In the genomic region with DNA sequence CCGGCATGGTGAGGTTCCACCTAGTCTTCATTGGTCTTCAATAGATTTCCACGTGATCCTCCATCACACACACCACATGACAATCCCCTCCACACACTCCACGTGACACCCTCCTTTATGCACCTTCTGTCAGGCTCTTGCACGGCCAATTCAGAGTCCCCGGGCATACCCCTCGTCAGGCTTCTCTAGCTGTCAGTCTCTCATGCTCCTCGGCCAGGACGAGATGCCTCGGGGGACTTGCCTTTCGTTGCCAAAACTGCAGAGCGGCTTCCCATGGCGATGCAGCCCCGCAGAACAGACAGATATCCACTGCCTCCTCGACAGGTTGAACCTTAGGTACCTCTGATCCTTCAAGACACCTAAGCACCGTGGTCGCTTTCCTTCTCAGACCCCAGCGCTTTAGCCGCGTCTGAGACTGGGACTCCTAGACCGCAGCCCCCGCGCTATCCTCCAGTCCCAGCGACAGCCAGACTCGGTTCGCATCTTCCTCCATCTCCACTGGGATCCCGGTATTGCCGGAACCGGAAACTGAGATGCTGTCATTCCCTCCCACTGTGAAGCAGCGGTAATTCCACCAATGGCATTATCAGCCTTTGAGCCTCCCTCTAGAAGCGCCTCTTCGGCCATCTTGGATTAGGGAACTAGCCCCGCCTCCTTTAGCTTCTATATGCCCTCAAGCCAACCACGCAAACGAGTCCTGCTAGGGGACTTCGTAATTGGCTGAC, we compare ENCODE assay signal across 7 mouse cellular contexts. TPM values are rescaled to one million over a fixed set of nuclear protein-coding genes. Genes with fewer than 3 reads are reported as not detected.
DNase-seq lines count a peak whose midpoint lies in the region; ATAC-seq lines count a peak whose summit lies in the region.

A gene (minus strand): TSS at position 535 of the 725 bp plus-strand sequence.

- ATAC-seq in intestine, embryonic 16.5 days, result peak; percentile 97
- ATAC-seq in midbrain, embryonic 11.5 days (ENCODE audit: low FRiP score), result peak; percentile 97

- no peaks in the 10 kb centered on the region for H3K9me3 ChIP-seq in intestine, embryonic 16.5 days (ENCODE audit: control insufficient read depth, low read length)
- no peaks in the 10 kb centered on the region for H3K9me3 ChIP-seq in midbrain, embryonic 11.5 days (ENCODE audit: control insufficient read depth, low read length)

- intact Hi-C loops in left cerebral cortex, postnatal 36 days (cut with DNase I), result loop anchor here (2.0 to 5.0 kb wide), 2 partner anchors 14 to 43 kb away; a partner anchor contains a TSS

- no peaks in the 10 kb centered on the region for H3K27me3 ChIP-seq in intestine, embryonic 16.5 days (replicated peaks; ENCODE audit: control insufficient read depth, insufficient read depth, low read length)
- no peaks in the 10 kb centered on the region for H3K27me3 ChIP-seq in midbrain, embryonic 11.5 days (ENCODE audit: control insufficient read depth, insufficient read depth, low read length)

- H3K27ac ChIP-seq in intestine, embryonic 16.5 days (ENCODE audit: low read length), result peak within 1 kb of the TSS; percentile 40; the same call in 1 of the 2 replicates
- no peak within 1 kb of the TSS for H3K27ac ChIP-seq in midbrain, embryonic 11.5 days (ENCODE audit: low read depth, low read length)

- H3K9ac ChIP-seq in intestine, embryonic 16.5 days (ENCODE audit: low read depth, low read length), result peak within 1 kb of the TSS; percentile 79
- peak within 1 kb of the TSS; percentile 71 for H3K9ac ChIP-seq in midbrain, embryonic 11.5 days (ENCODE audit: low read length)

- 1% methylated on average over 35 of the region's 35 CpGs for WGBS in intestine, embryonic 16.5 days
- 1% methylated on average over 35 of the region's 35 CpGs for WGBS in midbrain, embryonic 11.5 days

- 0 out of 2 replicates have a peak, but pooled peaks cover 4% of the 10 kb centered on the region for H3K36me3 ChIP-seq in intestine, embryonic 16.5 days (ENCODE audit: control insufficient read depth, insufficient read depth, low read length)
- peaks cover 8% of the 10 kb centered on the region for H3K36me3 ChIP-seq in midbrain, embryonic 11.5 days (ENCODE audit: control insufficient read depth, insufficient read depth, low read length)

- H3K4me3 ChIP-seq in intestine, embryonic 16.5 days (ENCODE audit: low read length), result peak within 1 kb of the TSS; percentile 85
- peak within 1 kb of the TSS; percentile 75 for H3K4me3 ChIP-seq in midbrain, embryonic 11.5 days (ENCODE audit: low read depth, low read length)

- peak; percentile 95 for DNase-seq in adrenal gland, adult 8-10 months
- DNase-seq in embryo, embryonic 9.5 days (ENCODE audit: extremely low spot score), result peak; percentile 90
- peak; percentile 78 to 88 for DNase-seq in gastrocnemius, postnatal 4 days (ENCODE audit: low spot score in 2 of 2)
- DNase-seq in left cerebral cortex, postnatal 36 days (ENCODE audit: low spot score in 2 of 2), result peak; percentile 89 to 92
- peak; percentile 98 for DNase-seq in midbrain, embryonic 11.5 days (ENCODE audit: low spot score, missing footprints)
- DNase-seq in skeletal muscle tissue, adult 2 months (ENCODE audit: low read depth, low spot score), result peak; percentile 97

- H3K4me1 ChIP-seq in intestine, embryonic 16.5 days (ENCODE audit: control insufficient read depth, insufficient read depth, low read length), result peaks cover 28% of the 10 kb centered on the region
- H3K4me1 ChIP-seq in midbrain, embryonic 11.5 days (ENCODE audit: control insufficient read depth, insufficient read depth, low read length), result peaks cover 13% of the 10 kb centered on the region

- peak within 1 kb of the TSS; percentile 84 for H3K4me2 ChIP-seq in intestine, embryonic 16.5 days (ENCODE audit: low read depth, low read length)
- H3K4me2 ChIP-seq in midbrain, embryonic 11.5 days, result peak within 1 kb of the TSS; percentile 81

RNA-seq across cellular contexts. Expression of the gene that starts here (rescaled TPM):
- total RNA-seq in adrenal gland, adult 8-10 months (2022), result 10 to 100 TPM; 44.3 to 50.8 (median 47.0) TPM
- total RNA-seq in gastrocnemius, postnatal 4 days (2021), result 10 to 100 TPM; 12.1 to 13.3 TPM
- polyA plus RNA-seq in intestine, embryonic 16.5 days (2015; fragmentation: Nextera tagmentation; extraction: Ambion mirVana), result 20.4 and 21.8 TPM in 2 replicates
- 10 to 100 TPM; 77.1 to 84.0 TPM for total RNA-seq in left cerebral cortex, postnatal 36 days (2021)
- 20.8 and 22.3 TPM in 2 replicates for polyA plus RNA-seq in midbrain, embryonic 11.5 days (2014; fragmentation: Nextera tagmentation; extraction: Ambion mirVana)
